Mouse (Mus musculus): Measurements from ENCODE around the gene Trrap. TPM values are rescaled to one million over a fixed set of nuclear protein-coding genes. Genes with fewer than 3 reads are reported as not detected.

Gene Trrap
- polyA plus RNA-seq, 1 experiment from 2014 or later: 65.2 TPM

- no peak overlapping the region for H3K9ac ChIP-seq (ENCODE audit: low read length)
- H3K9me3 ChIP-seq (ENCODE audit: control insufficient read depth, low read length): 0 out of 2 replicates have a peak, but pooled peaks cover 3% of the 10 kb centered on the region
- H3K27ac ChIP-seq (replicated peaks in 1 of 2; ENCODE audit: control insufficient read depth in 1 of 2, insufficient read depth in 1 of 2, low read depth in 2 of 2, low read length in 2 of 2): no peak overlapping the region
- H3K4me1 ChIP-seq (ENCODE audit: control insufficient read depth in 2 of 2, insufficient read depth in 2 of 2, low read length in 2 of 2): peaks cover 2 to 8% of the 10 kb centered on the region in 2 experiments; a peak in 2 of 4 replicates
- no peak for ATAC-seq (ENCODE audit: insufficient number of reproducible peaks, insufficient read depth, low FRiP score, low read depth)
- H3K36me3 ChIP-seq (ENCODE audit: control insufficient read depth, insufficient read depth, low read length): peaks cover 100% of the 10 kb centered on the region
- no peaks in the 10 kb centered on the region for H3K27me3 ChIP-seq (ENCODE audit: control insufficient read depth, insufficient read depth, low read length)
- no peak overlapping the region for H3K4me2 ChIP-seq (ENCODE audit: low read length)
- H3K4me3 ChIP-seq (ENCODE audit: control insufficient read depth in 1 of 2, insufficient read depth in 1 of 2, low read depth in 1 of 2, low read length in 2 of 2): no peak overlapping the region
- WGBS: 83% methylated on average over 9 of the region's 9 CpGs
These were observed 118.6 kb downstream of the Trrap start for GRCm38 (mm10) chr5:144885968-144886650.

GRCm38 (mm10) chr5:144891276-144891675, 123.7 kb downstream of the Trrap start:
- no peak for ATAC-seq (ENCODE audit: insufficient number of reproducible peaks, insufficient read depth, low FRiP score, low read depth)
- H3K27me3 ChIP-seq (ENCODE audit: control insufficient read depth, insufficient read depth, low read length): no peaks in the 10 kb centered on the region
- H3K9ac ChIP-seq (ENCODE audit: low read length): no peak overlapping the region
- WGBS: 82% methylated on average over 11 of the region's 11 CpGs
- H3K9me3 ChIP-seq (ENCODE audit: control insufficient read depth, low read length): 0 out of 2 replicates have a peak, but pooled peaks cover 3% of the 10 kb centered on the region
- H3K27ac ChIP-seq (replicated peaks in 1 of 2; ENCODE audit: control insufficient read depth in 1 of 2, insufficient read depth in 1 of 2, low read depth in 2 of 2, low read length in 2 of 2): no peak overlapping the region
- H3K36me3 ChIP-seq (ENCODE audit: control insufficient read depth, insufficient read depth, low read length): peaks cover 94% of the 10 kb centered on the region
- H3K4me3 ChIP-seq (ENCODE audit: control insufficient read depth in 1 of 2, insufficient read depth in 1 of 2, low read depth in 1 of 2, low read length in 2 of 2): no peak overlapping the region
- no peak overlapping the region for H3K4me2 ChIP-seq (ENCODE audit: low read length)
- no peaks in the 10 kb centered on the region for H3K4me1 ChIP-seq (ENCODE audit: control insufficient read depth in 2 of 2, insufficient read depth in 2 of 2, low read length in 2 of 2)

DNA sequence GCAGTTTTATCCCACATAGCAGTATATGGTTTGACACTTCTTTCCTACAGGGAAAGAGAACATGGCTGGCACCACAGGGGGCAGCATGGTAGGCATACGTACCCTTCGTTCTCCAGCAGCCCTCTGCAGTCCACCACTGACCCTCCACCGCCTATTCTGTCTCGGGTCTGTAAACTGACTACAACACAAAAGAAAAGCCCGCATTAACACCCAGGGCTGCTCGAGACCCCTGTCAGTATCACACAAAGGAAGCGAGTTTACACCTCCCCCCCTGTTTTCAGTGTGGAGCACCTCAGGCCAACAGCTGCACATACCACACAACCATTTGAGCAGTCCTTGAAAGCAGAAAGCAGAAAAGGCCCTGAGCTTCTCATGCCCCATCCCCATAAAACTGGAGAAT, 130.3 kb downstream of the Trrap start:
- Histone ChIP-seq H3K4me1 (ENCODE audit: control insufficient read depth in 2 of 2, insufficient read depth in 2 of 2, low read length in 2 of 2) (peaks cover 24 to 26% of the 10 kb centered on the region in 2 experiments), H3K36me3 (ENCODE audit: control insufficient read depth, insufficient read depth, low read length) (peaks cover 54% of the 10 kb centered on the region), H3K4me2 (ENCODE audit: low read length) (no peak overlapping the region), H3K27me3 (ENCODE audit: control insufficient read depth, insufficient read depth, low read length) (no peaks in the 10 kb centered on the region), H3K9me3 (ENCODE audit: control insufficient read depth, low read length) (no peaks in the 10 kb centered on the region), H3K27ac (replicated peaks in 1 of 2; ENCODE audit: control insufficient read depth in 1 of 2, insufficient read depth in 1 of 2, low read depth in 2 of 2, low read length in 2 of 2) (peak overlapping the region in 1 of 2 experiments; percentile 50; a peak in 2 of 4 replicates), H3K9ac (ENCODE audit: low read length) (no peak overlapping the region), H3K4me3 (ENCODE audit: control insufficient read depth in 1 of 2, insufficient read depth in 1 of 2, low read depth in 1 of 2, low read length in 2 of 2) (no peak overlapping the region)
- no peak for ATAC-seq (ENCODE audit: insufficient number of reproducible peaks, insufficient read depth, low FRiP score, low read depth)
- 62% methylated on average over 7 of the region's 7 CpGs for WGBS

GRCm38 (mm10) chr5:144898448-144899052, 131.0 kb downstream of the Trrap start:
- WGBS: 10% methylated on average over 7 of the region's 7 CpGs
- Histone ChIP-seq H3K4me1 (ENCODE audit: control insufficient read depth in 2 of 2, insufficient read depth in 2 of 2, low read length in 2 of 2) (peaks cover 24 to 26% of the 10 kb centered on the region in 2 experiments), H3K4me3 (ENCODE audit: control insufficient read depth in 1 of 2, insufficient read depth in 1 of 2, low read depth in 1 of 2, low read length in 2 of 2) (no peak overlapping the region), H3K36me3 (ENCODE audit: control insufficient read depth, insufficient read depth, low read length) (peaks cover 47% of the 10 kb centered on the region), H3K4me2 (ENCODE audit: low read length) (peak overlapping the region; percentile 25), H3K9ac (ENCODE audit: low read length) (no peak overlapping the region), H3K27ac (replicated peaks in 1 of 2; ENCODE audit: control insufficient read depth in 1 of 2, insufficient read depth in 1 of 2, low read depth in 2 of 2, low read length in 2 of 2) (peak overlapping the region; percentile 50 to 66), H3K27me3 (ENCODE audit: control insufficient read depth, insufficient read depth, low read length) (no peaks in the 10 kb centered on the region), H3K9me3 (ENCODE audit: control insufficient read depth, low read length) (no peaks in the 10 kb centered on the region)
- ATAC-seq (ENCODE audit: insufficient number of reproducible peaks, insufficient read depth, low FRiP score, low read depth): peak; percentile 85

- H3K4me2 ChIP-seq (ENCODE audit: low read length): no peak overlapping the region
- no peak for ATAC-seq (ENCODE audit: insufficient number of reproducible peaks, insufficient read depth, low FRiP score, low read depth)
- no peak overlapping the region for H3K4me3 ChIP-seq (ENCODE audit: control insufficient read depth in 1 of 2, insufficient read depth in 1 of 2, low read depth in 1 of 2, low read length in 2 of 2)
- peaks cover 24 to 28% of the 10 kb centered on the region in 2 experiments for H3K4me1 ChIP-seq (ENCODE audit: control insufficient read depth in 2 of 2, insufficient read depth in 2 of 2, low read length in 2 of 2)
- 0 out of 4 replicates have a peak overlapping the region, but pooled peaks of 1 of the 2 experiments have one; percentile 6 for H3K27ac ChIP-seq (replicated peaks in 1 of 2; ENCODE audit: control insufficient read depth in 1 of 2, insufficient read depth in 1 of 2, low read depth in 2 of 2, low read length in 2 of 2)
- H3K36me3 ChIP-seq (ENCODE audit: control insufficient read depth, insufficient read depth, low read length): peaks cover 28% of the 10 kb centered on the region
- H3K9me3 ChIP-seq (ENCODE audit: control insufficient read depth, low read length): no peaks in the 10 kb centered on the region
- no peaks in the 10 kb centered on the region for H3K27me3 ChIP-seq (ENCODE audit: control insufficient read depth, insufficient read depth, low read length)
- 50% methylated on average over 7 of the region's 7 CpGs for WGBS
- no peak overlapping the region for H3K9ac ChIP-seq (ENCODE audit: low read length)
These were observed 133.5 kb downstream of the Trrap start for GRCm38 (mm10) chr5:144901035-144901434.

- WGBS: 74% methylated on average over 10 of the region's 10 CpGs
- no peak for ATAC-seq (ENCODE audit: insufficient number of reproducible peaks, insufficient read depth, low FRiP score, low read depth)
- Histone ChIP-seq H3K36me3 (ENCODE audit: control insufficient read depth, insufficient read depth, low read length) (peaks cover 20% of the 10 kb centered on the region), H3K9me3 (ENCODE audit: control insufficient read depth, low read length) (no peaks in the 10 kb centered on the region), H3K9ac (ENCODE audit: low read length) (no peak overlapping the region), H3K4me2 (ENCODE audit: low read length) (no peak overlapping the region), H3K27ac (replicated peaks in 1 of 2; ENCODE audit: control insufficient read depth in 1 of 2, insufficient read depth in 1 of 2, low read depth in 2 of 2, low read length in 2 of 2) (no peak overlapping the region), H3K27me3 (ENCODE audit: control insufficient read depth, insufficient read depth, low read length) (no peaks in the 10 kb centered on the region), H3K4me1 (ENCODE audit: control insufficient read depth in 2 of 2, insufficient read depth in 2 of 2, low read length in 2 of 2) (peaks cover 24 to 28% of the 10 kb centered on the region in 2 experiments), H3K4me3 (ENCODE audit: control insufficient read depth in 1 of 2, insufficient read depth in 1 of 2, low read depth in 1 of 2, low read length in 2 of 2) (no peak overlapping the region)
These were observed 134.3 kb downstream of the Trrap start for GRCm38 (mm10) chr5:144901791-144902190.

- Histone ChIP-seq H3K4me3 (ENCODE audit: control insufficient read depth in 1 of 2, insufficient read depth in 1 of 2, low read depth in 1 of 2, low read length in 2 of 2) (no peak overlapping the region), H3K4me1 (ENCODE audit: control insufficient read depth in 2 of 2, insufficient read depth in 2 of 2, low read length in 2 of 2) (peaks cover 6 to 9% of the 10 kb centered on the region in 2 experiments), H3K36me3 (ENCODE audit: control insufficient read depth, insufficient read depth, low read length) (peaks cover 12% of the 10 kb centered on the region), H3K9me3 (ENCODE audit: control insufficient read depth, low read length) (no peaks in the 10 kb centered on the region), H3K27ac (replicated peaks in 1 of 2; ENCODE audit: control insufficient read depth in 1 of 2, insufficient read depth in 1 of 2, low read depth in 2 of 2, low read length in 2 of 2) (no peak overlapping the region), H3K4me2 (ENCODE audit: low read length) (no peak overlapping the region), H3K9ac (ENCODE audit: low read length) (no peak overlapping the region), H3K27me3 (ENCODE audit: control insufficient read depth, insufficient read depth, low read length) (no peaks in the 10 kb centered on the region)
- WGBS: 78% methylated on average over 12 of the region's 12 CpGs
- no peak for ATAC-seq (ENCODE audit: insufficient number of reproducible peaks, insufficient read depth, low FRiP score, low read depth)
These were observed 137.0 kb downstream of the Trrap start for GRCm38 (mm10) chr5:144904356-144905134.

Measured in heart, embryonic 14.5 days (tissue).